Mouse (Mus musculus) hindbrain, embryonic 16.5 days (tissue): ENCODE measurements around the gene Eif2d. TPM values are rescaled to one million over a fixed set of nuclear protein-coding genes. Genes with fewer than 3 reads are reported as not detected.

Experiments
- ATAC-seq: fragments of 200-750 bp; cut with Nextera tagmentation; 2 replicates; pipeline ENCODE4 v1.8.0; 2017; ENCODE audit warnings: moderate TSS enrichment, moderate library complexity
- H3K27ac ChIP-seq: fragments of 300-500 bp; sonication (generic); 2 replicates; pipeline ENCODE4 v1.5.1; 2014; ENCODE audit warnings: low read depth, mild to moderate bottlenecking, control low read depth, low read length, moderate library complexity
- H3K27me3 ChIP-seq: fragments of 300-500 bp; sonication (generic); replicated peaks from 2 replicates; pipeline ENCODE4 v1.6.1; 2014; ENCODE audit warnings: low read length; ENCODE audit not compliant: control insufficient read depth, insufficient read depth
- H3K36me3 ChIP-seq: fragments of 300-500 bp; sonication (generic); 2 replicates; pipeline ENCODE4 v1.6.1; 2014; ENCODE audit warnings: mild to moderate bottlenecking, low read length, moderate library complexity, mixed read lengths; ENCODE audit not compliant: control insufficient read depth, insufficient read depth
- H3K4me1 ChIP-seq: fragments of 300-500 bp; sonication (generic); 2 replicates; pipeline ENCODE4 v1.6.1; 2014; ENCODE audit warnings: low read depth, low read length; ENCODE audit not compliant: control insufficient read depth, insufficient read depth
- H3K4me2 ChIP-seq: fragments of 300-500 bp; sonication (generic); 2 replicates; pipeline ENCODE4 v1.6.1; 2014; ENCODE audit warnings: mild to moderate bottlenecking, low read length, control low read depth, moderate library complexity
- H3K4me3 ChIP-seq: fragments of 300-500 bp; sonication (generic); 2 replicates; pipeline ENCODE4 v1.5.1; 2014; ENCODE audit warnings: mild to moderate bottlenecking, low read length, control low read depth, moderate library complexity
- H3K9ac ChIP-seq: fragments of 300-500 bp; sonication (generic); 2 replicates; pipeline ENCODE4 v1.6.1; 2014; ENCODE audit warnings: low read depth, mild to moderate bottlenecking, control low read depth, low read length, moderate library complexity
- H3K9me3 ChIP-seq: fragments of 300-500 bp; sonication (generic); 2 replicates; pipeline ENCODE4 v1.6.1; 2014; ENCODE audit warnings: mild to moderate bottlenecking, low read length, moderate library complexity; ENCODE audit not compliant: control insufficient read depth
- WGBS: fragments of 180-500 bp; shearing (Covaris S2); extraction: QIAGEN DNeasy Blood & Tissue Kit; methylation state at CpG from one replicate; pipeline ENCODE4 v1.1.7; 2014; 5-methylcytosine and 5-hydroxymethylcytosine counted together
- polyA plus RNA-seq: library from polyadenylated mRNA; unstranded; fragments of >200 nt; fragmentation: Nextera tagmentation; extraction: Ambion mirVana; gene quantifications from 2 replicates; pipeline ENCODE4 v1.2.1, GENCODE M21; 2015

Eif2d gene
- 48.0 and 50.5 TPM in 2 replicates for polyA plus RNA-seq

GRCm38 (mm10) chr1:131153018-131153629 is at the start of gene Eif2d:
Gene Eif2d, plus strand, starts transcription at chr1:131153181.
- under 1% methylated on average over 27 of the region's 27 CpGs for WGBS
- Histone ChIP-seq H3K27me3 (no peaks in the 10 kb centered on the region), H3K4me3 (peak within 1 kb of the TSS; percentile 75), H3K4me2 (peak within 1 kb of the TSS; percentile 87), H3K4me1 (peaks cover 8% of the 10 kb centered on the region), H3K9me3 (no peaks in the 10 kb centered on the region), H3K36me3 (peaks cover 2% of the 10 kb centered on the region; the same call in 1 of the 2 replicates), H3K9ac (peak within 1 kb of the TSS; percentile 82), H3K27ac (peak within 1 kb of the TSS; percentile 61)
- peak; percentile 99 for ATAC-seq

- H3K27ac ChIP-seq: no peak overlapping the region
- no peaks in the 10 kb centered on the region for H3K36me3 ChIP-seq
- H3K9ac ChIP-seq: no peak overlapping the region
- no peak overlapping the region for H3K4me2 ChIP-seq
- WGBS: 86% methylated on average over 10 of the region's 10 CpGs
- no peaks in the 10 kb centered on the region for H3K9me3 ChIP-seq
- H3K4me1 ChIP-seq: no peaks in the 10 kb centered on the region
- no peaks in the 10 kb centered on the region for H3K27me3 ChIP-seq
- no peak overlapping the region for H3K4me3 ChIP-seq
- ATAC-seq: no peak
These were observed 49.1 kb upstream of the Eif2d start for GRCm38 (mm10) chr1:131103776-131104424.

- H3K4me3 ChIP-seq: no peak overlapping the region
- no peak overlapping the region for H3K9ac ChIP-seq
- no peaks in the 10 kb centered on the region for H3K27me3 ChIP-seq
- no peak overlapping the region for H3K27ac ChIP-seq
- no peak for ATAC-seq
- no peaks in the 10 kb centered on the region for H3K9me3 ChIP-seq
- no peaks in the 10 kb centered on the region; the same call in 1 of the 2 replicates for H3K4me1 ChIP-seq
- no peak overlapping the region for H3K4me2 ChIP-seq
- WGBS: 69% methylated on average over 10 of the region's 10 CpGs
- H3K36me3 ChIP-seq: no peaks in the 10 kb centered on the region
These were observed 45.2 kb upstream of the Eif2d start for GRCm38 (mm10) chr1:131107575-131108308.

GRCm38 (mm10) chr1:131110525-131111106 is 42.4 kb upstream of the Eif2d start:
- Histone ChIP-seq H3K36me3 (no peaks in the 10 kb centered on the region), H3K9ac (no peak overlapping the region), H3K27me3 (no peaks in the 10 kb centered on the region), H3K4me2 (no peak overlapping the region), H3K4me1 (no peaks in the 10 kb centered on the region; the same call in 1 of the 2 replicates), H3K9me3 (no peaks in the 10 kb centered on the region), H3K27ac (no peak overlapping the region), H3K4me3 (no peak overlapping the region)
- 76% methylated on average over 12 of the region's 12 CpGs for WGBS
- no peak for ATAC-seq

GRCm38 (mm10) chr1:131112576-131112975 is 40.4 kb upstream of the Eif2d start:
- no peak overlapping the region for H3K27ac ChIP-seq
- WGBS: 50% methylated on average over 6 of the region's 6 CpGs
- no peak for ATAC-seq
- H3K4me3 ChIP-seq: no peak overlapping the region
- peaks cover 3% of the 10 kb centered on the region; the same call in 1 of the 2 replicates for H3K4me1 ChIP-seq
- no peak overlapping the region for H3K4me2 ChIP-seq
- no peak overlapping the region for H3K9ac ChIP-seq
- no peaks in the 10 kb centered on the region for H3K36me3 ChIP-seq
- no peaks in the 10 kb centered on the region for H3K27me3 ChIP-seq
- no peaks in the 10 kb centered on the region for H3K9me3 ChIP-seq

GRCm38 (mm10) chr1:131115932-131116331 is 37.0 kb upstream of the Eif2d start:
- H3K27ac ChIP-seq: no peak overlapping the region
- H3K4me3 ChIP-seq: no peak overlapping the region
- H3K9ac ChIP-seq: no peak overlapping the region
- H3K36me3 ChIP-seq: no peaks in the 10 kb centered on the region
- peaks cover 3% of the 10 kb centered on the region; the same call in 1 of the 2 replicates for H3K4me1 ChIP-seq
- no peak overlapping the region for H3K4me2 ChIP-seq
- H3K27me3 ChIP-seq: no peaks in the 10 kb centered on the region
- WGBS: 19% methylated on average over 6 of the region's 6 CpGs
- ATAC-seq: peak; percentile 64; the same call in 1 of the 2 replicates
- no peaks in the 10 kb centered on the region for H3K9me3 ChIP-seq

- H3K27ac ChIP-seq: peak overlapping the region; percentile 79
- H3K9ac ChIP-seq: peak overlapping the region; percentile 48; the same call in 1 of the 2 replicates
- no peaks in the 10 kb centered on the region for H3K36me3 ChIP-seq
- 40% methylated on average over 13 of the region's 13 CpGs for WGBS
- H3K27me3 ChIP-seq: no peaks in the 10 kb centered on the region
- H3K4me1 ChIP-seq: peaks cover 3% of the 10 kb centered on the region; the same call in 1 of the 2 replicates
- peak; percentile 53 for ATAC-seq
- H3K4me3 ChIP-seq: no peak overlapping the region
- H3K9me3 ChIP-seq: no peaks in the 10 kb centered on the region
- H3K4me2 ChIP-seq: 0 out of 2 replicates have a peak overlapping the region, but pooled peaks have one; percentile 17
These were observed 36.5 kb upstream of the Eif2d start for GRCm38 (mm10) chr1:131116430-131117011.

- H3K27me3 ChIP-seq: no peaks in the 10 kb centered on the region
- no peak for ATAC-seq
- H3K9me3 ChIP-seq: no peaks in the 10 kb centered on the region
- no peak overlapping the region for H3K27ac ChIP-seq
- H3K4me1 ChIP-seq: peaks cover 3% of the 10 kb centered on the region; the same call in 1 of the 2 replicates
- H3K4me2 ChIP-seq: no peak overlapping the region
- H3K36me3 ChIP-seq: no peaks in the 10 kb centered on the region
- no peak overlapping the region for H3K4me3 ChIP-seq
- WGBS: 72% methylated on average over 10 of the region's 10 CpGs
- no peak overlapping the region for H3K9ac ChIP-seq
These were observed 34.5 kb upstream of the Eif2d start for GRCm38 (mm10) chr1:131118530-131118929.
